Mouse (Mus musculus): ENCODE measurements around the gene Gm28042. TPM values are rescaled to one million over a fixed set of nuclear protein-coding genes. Genes with fewer than 3 reads are reported as not detected.
A peak's percentile ranks its signal among the peaks of the same experiment; 100 is the strongest.

Gm28042 gene
- polyA plus RNA-seq, 1 experiment from 2014 or later = 6.0 TPM

DNA sequence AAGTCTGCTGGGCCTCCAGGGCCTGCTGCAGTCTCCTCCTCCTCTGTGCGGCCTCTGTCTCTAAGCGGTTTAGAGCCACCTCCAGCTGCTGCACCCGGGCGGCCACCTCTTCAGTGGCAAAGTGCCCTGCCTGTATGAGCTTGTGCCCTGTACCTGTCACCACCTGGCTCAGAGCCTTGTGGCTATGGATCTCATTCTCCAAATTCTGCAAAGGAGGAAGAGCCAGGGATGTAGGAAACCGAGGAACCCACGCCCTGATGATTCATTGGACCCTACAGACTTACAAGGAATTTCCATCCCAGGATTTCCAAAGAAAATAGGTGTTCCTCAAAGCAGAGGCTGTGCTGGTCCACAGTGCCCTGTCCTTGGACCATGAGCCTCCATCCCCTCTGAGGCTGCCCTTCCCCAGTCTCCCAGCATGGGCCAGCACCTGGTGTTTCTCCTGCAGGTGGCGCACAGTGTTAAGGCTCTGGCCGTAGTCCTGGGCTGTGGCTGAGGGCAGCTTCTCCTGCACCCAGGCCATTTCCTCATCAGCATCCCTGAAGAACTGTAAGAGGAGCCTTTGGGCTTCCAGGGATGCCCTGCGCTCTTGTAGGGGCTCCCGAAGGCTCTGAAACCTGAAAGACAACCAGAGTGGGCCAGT lies 22.5 kb downstream of the Gm28042 start:
- H3K27ac ChIP-seq = no peak overlapping the region
- no peaks in the 10 kb centered on the region for H3K9me3 ChIP-seq
- WGBS = 65% methylated on average over 10 of the region's 10 CpGs

DNA sequence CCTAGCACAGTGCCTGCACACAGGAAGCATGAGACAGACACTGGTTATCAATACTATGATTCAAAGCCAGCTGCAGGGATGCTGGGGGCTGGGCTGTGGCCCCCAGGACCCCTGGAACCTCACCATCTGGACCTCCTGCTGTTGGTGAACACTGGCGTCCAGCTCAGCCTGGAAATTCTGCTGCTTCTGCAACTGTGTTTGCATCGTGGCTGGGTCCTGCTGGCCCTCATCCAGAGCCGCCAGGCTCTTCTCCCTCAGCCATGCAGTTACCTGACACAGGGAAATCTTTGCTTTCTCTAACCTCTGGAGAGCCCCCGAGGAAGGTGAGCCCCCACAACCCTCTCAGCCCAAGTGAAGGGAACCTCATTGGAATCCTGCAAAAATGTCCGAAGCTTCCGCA lies 24.1 kb downstream of the Gm28042 start:
- H3K36me3 ChIP-seq = no peaks in the 10 kb centered on the region
- H3K4me3 ChIP-seq = no peak overlapping the region
- no peaks in the 10 kb centered on the region for H3K9me3 ChIP-seq
- H3K27me3 ChIP-seq (ENCODE audit: insufficient read depth, poor library complexity, severe bottlenecking) = no peaks in the 10 kb centered on the region
- peaks cover 8% of the 10 kb centered on the region for H3K4me1 ChIP-seq (replicated peaks)
- 66% methylated on average over 6 of the region's 6 CpGs for WGBS
- H3K27ac ChIP-seq = no peak overlapping the region
- no peak for DNase-seq (ENCODE audit: low spot score)

More for the DNA sequence above, 22.5 kb downstream of the Gm28042 start:
- H3K36me3 ChIP-seq = no peaks in the 10 kb centered on the region
- peaks cover 17% of the 10 kb centered on the region for H3K4me1 ChIP-seq (replicated peaks)
- DNase-seq (ENCODE audit: low spot score) = peak; percentile 45
- no peaks in the 10 kb centered on the region for H3K27me3 ChIP-seq (ENCODE audit: insufficient read depth, poor library complexity, severe bottlenecking)
- no peak overlapping the region for H3K4me3 ChIP-seq

- Histone ChIP-seq H3K36me3 (no peaks in the 10 kb centered on the region), H3K27ac (no peak overlapping the region), H3K9me3 (no peaks in the 10 kb centered on the region), H3K4me1 (replicated peaks) (0 out of 2 replicates have a peak, but pooled peaks cover 6% of the 10 kb centered on the region), H3K27me3 (ENCODE audit: insufficient read depth, poor library complexity, severe bottlenecking) (no peaks in the 10 kb centered on the region), H3K4me3 (no peak overlapping the region)
- WGBS = 89% methylated on average over 12 of the region's 12 CpGs
- no peak for DNase-seq (ENCODE audit: low spot score)
Observed at GRCm38 (mm10) chr2:120054771-120055552, 27.7 kb downstream of the Gm28042 start.

GRCm38 (mm10) chr2:120055923-120056322 lies 28.6 kb downstream of the Gm28042 start:
- no peak overlapping the region for H3K27ac ChIP-seq
- no peaks in the 10 kb centered on the region for H3K27me3 ChIP-seq (ENCODE audit: insufficient read depth, poor library complexity, severe bottlenecking)
- no peak for DNase-seq (ENCODE audit: low spot score)
- 91% methylated on average over 10 of the region's 10 CpGs for WGBS
- 0 out of 2 replicates have a peak, but pooled peaks cover 16% of the 10 kb centered on the region for H3K4me1 ChIP-seq (replicated peaks)
- H3K4me3 ChIP-seq = no peak overlapping the region
- no peaks in the 10 kb centered on the region for H3K36me3 ChIP-seq
- H3K9me3 ChIP-seq = no peaks in the 10 kb centered on the region

GRCm38 (mm10) chr2:120058818-120059217 lies 31.5 kb downstream of the Gm28042 start:
- 85% methylated on average over 4 of the region's 4 CpGs for WGBS
- Histone ChIP-seq H3K4me1 (replicated peaks) (peaks cover 28% of the 10 kb centered on the region; the same call in 1 of the 2 replicates), H3K27ac (no peak overlapping the region), H3K4me3 (no peak overlapping the region), H3K36me3 (no peaks in the 10 kb centered on the region), H3K9me3 (no peaks in the 10 kb centered on the region), H3K27me3 (ENCODE audit: insufficient read depth, poor library complexity, severe bottlenecking) (no peaks in the 10 kb centered on the region)
- DNase-seq (ENCODE audit: low spot score) = no peak

DNA sequence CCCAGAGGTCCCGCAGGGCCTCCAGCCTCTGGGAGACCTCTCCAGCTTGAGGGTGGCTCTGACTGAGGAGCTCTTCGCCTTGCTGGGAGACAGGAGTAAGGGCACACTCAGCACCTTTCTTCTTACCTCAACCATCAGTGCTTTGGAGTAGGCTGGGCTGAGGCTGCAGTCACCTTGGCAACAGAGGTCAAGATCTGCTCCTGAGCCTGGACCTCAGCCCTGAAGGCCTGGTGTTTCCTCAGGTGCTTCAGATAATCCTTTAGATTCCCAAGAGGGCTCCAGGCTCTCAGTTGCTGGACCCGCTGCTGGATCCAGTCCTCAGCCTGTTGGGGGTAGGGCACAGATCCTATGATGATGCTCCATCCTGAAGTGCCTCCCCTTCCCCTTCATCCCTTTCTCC lies 32.2 kb downstream of the Gm28042 start:
- H3K27me3 ChIP-seq (ENCODE audit: insufficient read depth, poor library complexity, severe bottlenecking) = no peaks in the 10 kb centered on the region
- peaks cover 29% of the 10 kb centered on the region; the same call in 1 of the 2 replicates for H3K4me1 ChIP-seq (replicated peaks)
- H3K36me3 ChIP-seq = no peaks in the 10 kb centered on the region
- no peak for DNase-seq (ENCODE audit: low spot score)
- WGBS = 82% methylated on average over 3 of the region's 3 CpGs
- H3K27ac ChIP-seq = no peak overlapping the region
- H3K4me3 ChIP-seq = no peak overlapping the region
- no peaks in the 10 kb centered on the region for H3K9me3 ChIP-seq

DNA sequence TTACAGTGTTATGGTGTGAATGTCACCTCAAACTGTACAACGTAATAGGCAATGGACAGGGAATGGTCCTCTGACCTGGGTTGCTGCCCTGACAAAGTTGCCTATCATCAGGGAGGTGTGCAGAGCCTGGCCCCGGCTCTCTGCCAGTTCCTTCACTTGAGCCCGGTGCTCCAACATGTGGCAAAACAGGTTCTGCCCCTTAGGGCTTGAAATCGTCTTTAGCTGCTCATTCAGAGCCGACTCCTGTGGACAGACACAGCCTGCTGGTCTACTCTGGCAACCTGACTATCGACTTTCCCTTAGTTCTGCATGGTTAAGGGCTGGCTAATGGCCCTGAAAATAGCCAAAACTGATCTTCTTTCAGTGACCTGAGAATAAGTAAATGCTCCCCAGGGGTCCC lies 32.9 kb downstream of the Gm28042 start:
- Histone ChIP-seq H3K27me3 (ENCODE audit: insufficient read depth, poor library complexity, severe bottlenecking) (no peaks in the 10 kb centered on the region), H3K4me1 (replicated peaks) (peaks cover 29% of the 10 kb centered on the region; the same call in 1 of the 2 replicates), H3K4me3 (no peak overlapping the region), H3K27ac (no peak overlapping the region), H3K36me3 (no peaks in the 10 kb centered on the region), H3K9me3 (no peaks in the 10 kb centered on the region)
- DNase-seq (ENCODE audit: low spot score) = no peak
- WGBS = 70% methylated on average over 6 of the region's 6 CpGs

- no peak overlapping the region for H3K27ac ChIP-seq
- no peaks in the 10 kb centered on the region for H3K9me3 ChIP-seq
- no peak for DNase-seq (ENCODE audit: low spot score)
- H3K36me3 ChIP-seq = no peaks in the 10 kb centered on the region
- no peak overlapping the region for H3K4me3 ChIP-seq
- 71% methylated on average over 9 of the region's 9 CpGs for WGBS
- no peaks in the 10 kb centered on the region for H3K27me3 ChIP-seq (ENCODE audit: insufficient read depth, poor library complexity, severe bottlenecking)
- peaks cover 29% of the 10 kb centered on the region; the same call in 1 of the 2 replicates for H3K4me1 ChIP-seq (replicated peaks)
Observed at GRCm38 (mm10) chr2:120060651-120061050, 33.4 kb downstream of the Gm28042 start.

- H3K27ac ChIP-seq = peak overlapping the region; percentile 29; the same call in 1 of the 2 replicates
- no peaks in the 10 kb centered on the region for H3K36me3 ChIP-seq
- no peak overlapping the region for H3K4me3 ChIP-seq
- no peak for DNase-seq (ENCODE audit: low spot score)
- no peaks in the 10 kb centered on the region for H3K9me3 ChIP-seq
- H3K4me1 ChIP-seq (replicated peaks) = peaks cover 35% of the 10 kb centered on the region
- 80% methylated on average over 8 of the region's 8 CpGs for WGBS
- no peaks in the 10 kb centered on the region for H3K27me3 ChIP-seq (ENCODE audit: insufficient read depth, poor library complexity, severe bottlenecking)
Observed at GRCm38 (mm10) chr2:120062248-120062647, 35.0 kb downstream of the Gm28042 start.

DNA sequence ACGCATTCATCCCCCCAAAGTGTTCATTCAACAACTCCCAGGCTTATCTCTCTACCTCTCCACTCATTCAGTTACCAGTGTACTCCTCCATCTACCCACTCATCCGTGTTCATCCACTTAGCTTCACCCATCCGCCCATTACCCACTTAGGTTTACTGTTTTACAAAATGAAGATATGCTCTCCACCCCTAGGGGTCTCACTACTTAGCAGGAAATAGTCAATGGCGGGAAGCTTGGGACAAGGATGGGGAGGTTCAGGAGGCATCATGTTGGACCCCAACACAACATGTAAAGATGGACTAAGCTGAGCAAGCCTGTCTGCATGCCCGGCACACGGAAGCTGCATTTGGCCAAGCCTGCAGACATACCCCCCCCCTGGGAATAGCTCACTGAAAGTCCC lies 37.3 kb downstream of the Gm28042 start:
- Histone ChIP-seq H3K4me3 (no peak overlapping the region), H3K27ac (no peak overlapping the region), H3K4me1 (replicated peaks) (peaks cover 55% of the 10 kb centered on the region), H3K27me3 (ENCODE audit: insufficient read depth, poor library complexity, severe bottlenecking) (no peaks in the 10 kb centered on the region; the same call in 1 of the 2 replicates), H3K9me3 (no peaks in the 10 kb centered on the region), H3K36me3 (no peaks in the 10 kb centered on the region)
- WGBS = 83% methylated on average over 6 of the region's 6 CpGs
- no peak for DNase-seq (ENCODE audit: low spot score)

DNA sequence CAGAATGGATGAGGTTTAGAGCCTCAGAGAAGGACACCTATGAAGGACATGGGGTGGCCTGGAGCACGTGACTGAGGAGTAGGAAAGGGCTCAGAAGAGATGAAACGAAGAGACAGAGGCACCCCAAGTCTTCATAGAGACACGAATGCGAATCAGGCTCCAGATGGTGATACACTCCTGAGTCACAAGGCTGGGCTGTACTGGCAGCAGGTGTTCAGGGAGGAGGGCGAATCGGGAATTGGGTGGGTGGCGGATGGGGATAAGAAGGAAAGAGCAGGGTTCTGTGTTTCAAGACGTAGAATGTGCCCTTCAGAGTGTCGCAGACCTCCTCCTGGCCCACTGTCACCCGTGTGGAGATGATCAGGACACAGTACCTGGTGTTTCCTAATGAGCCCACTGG lies 38.0 kb downstream of the Gm28042 start:
- Histone ChIP-seq H3K9me3 (no peaks in the 10 kb centered on the region), H3K4me1 (replicated peaks) (peaks cover 50% of the 10 kb centered on the region), H3K36me3 (no peaks in the 10 kb centered on the region), H3K27me3 (ENCODE audit: insufficient read depth, poor library complexity, severe bottlenecking) (peaks cover under 1% of the 10 kb centered on the region; the same call in 1 of the 2 replicates), H3K27ac (no peak overlapping the region), H3K4me3 (no peak overlapping the region)
- WGBS = 89% methylated on average over 10 of the region's 10 CpGs
- DNase-seq (ENCODE audit: low spot score) = no peak

DNA sequence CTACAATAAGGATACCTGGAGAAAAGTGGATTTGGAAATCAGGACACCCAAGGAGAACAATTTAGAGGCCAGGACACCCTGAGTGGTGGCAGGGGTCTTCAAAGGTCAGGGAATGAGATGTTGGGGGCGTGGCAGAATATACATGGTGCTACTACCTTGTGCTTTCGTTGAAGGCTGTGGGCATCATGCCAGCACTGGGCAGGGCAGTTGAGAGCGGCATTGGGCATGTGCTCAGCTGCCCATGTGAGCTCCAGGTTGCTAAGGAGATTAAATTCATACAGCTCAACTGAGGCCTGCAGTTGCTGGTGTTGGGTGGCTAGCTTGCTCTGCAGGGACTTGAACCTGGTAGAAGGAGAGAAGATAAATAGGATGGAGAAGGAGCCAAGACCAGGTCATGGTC lies 38.9 kb downstream of the Gm28042 start:
- no peaks in the 10 kb centered on the region for H3K36me3 ChIP-seq
- H3K9me3 ChIP-seq = no peaks in the 10 kb centered on the region
- no peak overlapping the region for H3K4me3 ChIP-seq
- peaks cover 3% of the 10 kb centered on the region; the same call in 1 of the 2 replicates for H3K27me3 ChIP-seq (ENCODE audit: insufficient read depth, poor library complexity, severe bottlenecking)
- DNase-seq (ENCODE audit: low spot score) = no peak
- no peak overlapping the region for H3K27ac ChIP-seq
- 91% methylated on average over 3 of the region's 3 CpGs for WGBS
- peaks cover 46% of the 10 kb centered on the region for H3K4me1 ChIP-seq (replicated peaks)

Data from hindbrain, embryonic 10.5 days (tissue).